Mouse (Mus musculus): ENCODE data around the gene Msl2. TPM values are rescaled to one million over a fixed set of nuclear protein-coding genes. Genes with fewer than 3 reads are reported as not detected.

Gene Msl2
- total and polyA plus RNA-seq, 3 experiments, result 15.5 to 30.8 (median 18.7) TPM

GRCm38 (mm10) chr9:101065076-101065602 lies 8.8 kb upstream of the Msl2 start:
- TF ChIP-seq BHLHE40 (IDR thresholded peaks at IDR 0.05; ENCODE audit: low read depth, low read length), result no peak
- no peak for TF ChIP-seq NELFE (IDR thresholded peaks at IDR 0.05; ENCODE audit: low read depth, low read length)
- no peak for TF ChIP-seq GABPA (IDR thresholded peaks at IDR 0.05; ENCODE audit: insufficient replicate concordance, low read depth, low read length)
- no peak for TF ChIP-seq USF2 (conservative IDR thresholded peaks at IDR 0.05; ENCODE audit: low read depth, low read length)
- no peak for TF ChIP-seq MYC (IDR thresholded peaks at IDR 0.05; ENCODE audit: low read depth, low read length)
- TF ChIP-seq SMC3 (IDR thresholded peaks at IDR 0.05; ENCODE audit: low read depth, low read length), result no peak
- no peak for TF ChIP-seq ZC3H11A (IDR thresholded peaks at IDR 0.05; ENCODE audit: low read depth, low read length)
- TF ChIP-seq CHD1 (IDR thresholded peaks at IDR 0.05; ENCODE audit: low read depth, low read length), result no peak
- no peak for TF ChIP-seq MAFK (IDR thresholded peaks at IDR 0.05; ENCODE audit: insufficient replicate concordance, low read length)
- no peak for TF ChIP-seq RAD21 (IDR thresholded peaks at IDR 0.05; ENCODE audit: low read depth, low read length)
- no peak for TF ChIP-seq EP300 (IDR thresholded peaks at IDR 0.05; ENCODE audit: low read length)
- TF ChIP-seq MAZ (IDR thresholded peaks at IDR 0.05; ENCODE audit: low read depth, low read length), result no peak
- TF ChIP-seq USF1 (IDR thresholded peaks at IDR 0.05; ENCODE audit: low read depth, low read length), result no peak
- H3K27me3 ChIP-seq (replicated peaks), result no peaks in the 10 kb centered on the region
- H3K4me1 ChIP-seq (ENCODE audit: control insufficient read depth in 1 of 2, insufficient read depth in 2 of 2), result peaks cover 2 to 14% of the 10 kb centered on the region in 2 experiments; a peak in 2 of 4 replicates
- H3K27ac ChIP-seq (ENCODE audit: insufficient read depth, low read depth), result no peak overlapping the region
- no peaks in the 10 kb centered on the region for H3K79me2 ChIP-seq (replicated peaks; ENCODE audit: control insufficient read depth, extremely low read depth, insufficient read depth, poor library complexity, severe bottlenecking)
- H3K36me3 ChIP-seq (replicated peaks in 1 of 2; ENCODE audit: control insufficient read depth in 1 of 2, insufficient read depth in 1 of 2, low read length in 1 of 2), result no peaks in the 10 kb centered on the region
- H3K4me2 ChIP-seq (ENCODE audit: insufficient read depth, low read depth, poor library complexity, severe bottlenecking), result no peak overlapping the region
- H3K9ac ChIP-seq (ENCODE audit: insufficient read depth, low read depth), result no peak overlapping the region
- DNase-seq (ENCODE audit: extremely low read depth), result no peak
- H3K4me3 ChIP-seq (replicated peaks in 1 of 3; ENCODE audit: low read depth in 2 of 3, low read length in 2 of 3, poor library complexity in 1 of 3), result no peak overlapping the region
- in situ Hi-C loops (cut with MboI; ENCODE audit: low pct_ligation_motif_present, low pct_unique_long_range_greater_than_20kb, low sequenced_read_pairs), result no loop called here
- dilution Hi-C loops (cut with MboI; ENCODE audit: extremely low pct_ligation_motif_present, extremely low pct_unique_long_range_greater_than_20kb, low sequenced_read_pairs), result no loop called here
- no peaks in the 10 kb centered on the region for H3K9me3 ChIP-seq (replicated peaks; ENCODE audit: low read length)

- dilution Hi-C loops (cut with MboI; ENCODE audit: extremely low pct_ligation_motif_present, extremely low pct_unique_long_range_greater_than_20kb, low sequenced_read_pairs) (no loop called here), in situ Hi-C loops (cut with MboI; ENCODE audit: low pct_ligation_motif_present, low pct_unique_long_range_greater_than_20kb, low sequenced_read_pairs) (no loop called here)
- H3K27ac ChIP-seq (ENCODE audit: insufficient read depth, low read depth), result no peak overlapping the region
- no peak for DNase-seq (ENCODE audit: extremely low read depth)
- H3K27me3 ChIP-seq (replicated peaks), result no peaks in the 10 kb centered on the region
- peaks cover 3% of the 10 kb centered on the region for H3K79me2 ChIP-seq (replicated peaks; ENCODE audit: control insufficient read depth, extremely low read depth, insufficient read depth, poor library complexity, severe bottlenecking)
- TF ChIP-seq POLR2A (IDR thresholded peaks at IDR 0.05; ENCODE audit: low read depth, low read length), result no peak
- no peak; the same call in none of the 2 replicates for TF ChIP-seq RAD21 (IDR thresholded peaks at IDR 0.05; ENCODE audit: low read depth, low read length)
- TF ChIP-seq POLR2AphosphoS2 (IDR thresholded peaks at IDR 0.05; ENCODE audit: low read depth, low read length), result no peak
- TF ChIP-seq MXI1 (IDR thresholded peaks at IDR 0.05; ENCODE audit: low read depth, low read length), result no peak
- TF ChIP-seq PAX5 (IDR thresholded peaks at IDR 0.05; ENCODE audit: low read length), result no peak
- H3K4me2 ChIP-seq (ENCODE audit: insufficient read depth, low read depth, poor library complexity, severe bottlenecking), result no peak overlapping the region
- H3K36me3 ChIP-seq (replicated peaks in 1 of 2; ENCODE audit: control insufficient read depth in 1 of 2, insufficient read depth in 1 of 2, low read length in 1 of 2), result no peaks in the 10 kb centered on the region
- H3K9me3 ChIP-seq (replicated peaks; ENCODE audit: low read length), result no peaks in the 10 kb centered on the region
- no peak overlapping the region for H3K4me3 ChIP-seq (replicated peaks in 1 of 3; ENCODE audit: low read depth in 2 of 3, low read length in 2 of 3, poor library complexity in 1 of 3)
- peaks cover 0 to 9% of the 10 kb centered on the region in 2 experiments; a peak in 1 of 4 replicates for H3K4me1 ChIP-seq (ENCODE audit: control insufficient read depth in 1 of 2, insufficient read depth in 2 of 2)
- H3K9ac ChIP-seq (ENCODE audit: insufficient read depth, low read depth), result no peak overlapping the region
These were observed 4.1 kb upstream of the Msl2 start for GRCm38 (mm10) chr9:101069781-101070180.

All from CH12.LX (cell line).